Mouse (Mus musculus) kidney, adult 18-20 months (tissue): Measurements from ENCODE around the gene Olfr38.

Experiments
- DNase-seq: peaks from one replicate; pipeline ENCODE4 v3.0.0; 2021

Gene Olfr38

GRCm38 (mm10) chr6:42756104-42756503 lies at the start of gene Olfr38:
TSS of gene Olfr38 (plus strand) at chr6:42756404.
- no peak for DNase-seq

- peak; percentile 57 for DNase-seq
These were observed 46.7 kb upstream of the Olfr38 start, which contains the start of gene Tcaf1 for GRCm38 (mm10) chr6:42709291-42710211. TSS of gene Tcaf1 (minus strand) at chr6:42710088.

GRCm38 (mm10) chr6:42714668-42715067 lies 41.5 kb upstream of the Olfr38 start:
- DNase-seq, result no peak

- DNase-seq, result no peak
These were observed 38.2 kb upstream of the Olfr38 start for GRCm38 (mm10) chr6:42717973-42718372.

DNA sequence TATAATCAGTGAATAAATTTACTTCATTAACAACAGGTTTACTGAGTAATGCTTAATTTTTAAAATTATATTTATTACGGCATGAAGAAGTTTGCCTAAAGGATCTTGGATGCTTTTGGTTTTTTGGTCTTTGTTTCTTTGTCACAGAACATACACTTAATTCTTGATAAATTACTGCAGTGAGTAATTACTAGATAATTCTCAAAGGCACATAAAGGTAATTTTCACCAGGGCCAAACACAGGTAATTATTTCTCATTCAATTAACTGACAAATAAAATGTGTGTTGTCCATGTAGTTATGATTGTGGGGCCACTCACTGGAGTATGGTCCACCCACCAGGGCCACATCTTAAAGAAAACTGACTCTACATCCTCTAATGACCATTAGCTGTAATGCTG lies 17.1 kb upstream of the Olfr38 start, which contains the start of gene Olfr453:
Gene Olfr453, plus strand, starts transcription at position 301 of the 400 bp plus-strand sequence.
- no peak for DNase-seq

DNA sequence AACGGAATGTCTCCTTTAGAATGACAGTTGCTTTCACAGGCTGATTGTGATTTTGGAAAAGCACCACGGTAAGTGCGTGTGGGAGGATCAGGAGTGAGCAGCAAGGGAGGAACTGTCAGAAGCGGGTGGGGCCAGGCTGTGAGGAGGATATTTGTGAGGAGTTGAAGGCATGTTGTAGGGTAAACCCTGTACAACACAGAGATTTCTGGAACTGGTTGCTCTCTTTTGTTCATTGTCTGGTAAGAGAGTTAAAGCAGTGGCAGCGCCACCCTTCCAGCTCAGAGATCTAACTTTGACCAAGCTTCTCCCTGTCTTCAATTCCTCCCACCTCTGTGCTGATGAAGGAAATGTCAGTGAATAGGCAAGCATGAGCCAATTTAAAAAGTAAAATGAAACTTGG lies 13.9 kb upstream of the Olfr38 start:
- no peak for DNase-seq

DNA sequence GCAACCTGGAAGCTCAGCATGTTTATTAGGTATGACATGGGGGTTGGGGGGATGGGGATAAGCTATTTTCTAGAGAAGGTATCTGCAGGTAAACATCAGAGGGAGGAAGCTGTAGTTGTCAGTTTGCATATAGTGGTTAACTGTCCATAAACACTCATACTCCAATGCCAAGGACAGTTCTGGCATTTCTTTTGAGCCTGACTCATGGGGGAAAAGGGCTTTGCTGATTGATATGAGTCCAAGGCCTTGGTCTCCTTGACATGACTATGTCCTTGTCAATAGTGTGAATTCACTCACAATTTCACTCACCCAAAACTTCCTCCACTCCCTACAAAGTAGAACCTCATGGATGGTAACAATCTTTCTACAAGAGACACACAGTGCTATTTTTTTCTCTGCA lies 8.4 kb upstream of the Olfr38 start:
- no peak for DNase-seq

DNA sequence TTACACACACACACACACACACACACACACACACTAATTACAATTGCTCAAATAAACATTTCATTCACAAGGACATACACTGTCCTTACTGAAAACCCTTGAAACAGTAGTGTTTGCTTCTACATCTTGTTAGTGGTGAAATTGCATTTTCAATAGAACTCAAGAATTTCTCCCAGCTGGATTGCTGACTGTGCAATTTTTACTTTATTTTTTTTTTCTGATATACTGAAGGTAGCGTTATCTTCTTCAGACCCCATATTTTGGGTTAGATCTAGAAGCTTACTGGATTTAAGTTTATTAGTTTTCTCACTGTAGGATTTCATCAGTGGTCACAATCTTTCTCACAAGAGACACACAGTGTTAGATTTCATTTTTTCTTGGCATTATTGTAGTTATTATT lies 20.9 kb downstream of the Olfr38 start:
- no peak for DNase-seq

- DNase-seq, result no peak
These were observed 28.6 kb downstream of the Olfr38 start, which contains the start of gene Olfr452 for GRCm38 (mm10) chr6:42784793-42785192. TSS of gene Olfr452 (plus strand) at chr6:42785093.

DNA sequence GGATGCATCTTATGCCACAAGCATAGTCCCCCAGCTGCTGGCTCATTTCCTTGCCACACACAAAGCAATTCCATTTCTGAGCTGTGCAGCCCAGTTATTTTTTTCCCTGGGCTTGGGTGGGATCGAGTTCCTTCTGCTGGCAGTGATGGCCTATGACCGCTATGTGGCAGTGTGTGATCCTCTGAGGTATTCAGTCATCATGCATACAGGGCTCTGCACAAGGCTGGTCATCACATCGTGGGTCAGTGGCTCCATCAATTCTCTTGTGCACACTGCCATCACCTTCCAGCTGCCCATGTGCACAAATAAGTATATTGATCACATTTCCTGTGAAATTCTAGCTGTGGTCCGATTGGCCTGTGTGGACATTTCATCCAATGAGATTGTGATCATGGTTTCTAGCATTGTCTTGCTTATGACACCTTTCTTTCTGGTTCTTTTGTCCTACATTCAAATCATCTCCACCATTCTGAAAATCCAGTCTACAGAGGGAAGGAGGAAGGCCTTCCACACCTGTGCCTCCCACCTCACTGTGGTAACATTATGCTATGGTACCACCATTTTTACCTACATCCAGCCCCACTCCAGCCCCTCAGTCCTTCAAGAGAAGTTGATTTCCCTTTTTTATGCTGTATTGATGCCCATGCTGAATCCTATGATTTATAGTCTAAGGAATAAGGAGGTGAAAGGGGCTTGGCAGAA lies 34.2 kb downstream of the Olfr38 start:
- no peak for DNase-seq

DNA sequence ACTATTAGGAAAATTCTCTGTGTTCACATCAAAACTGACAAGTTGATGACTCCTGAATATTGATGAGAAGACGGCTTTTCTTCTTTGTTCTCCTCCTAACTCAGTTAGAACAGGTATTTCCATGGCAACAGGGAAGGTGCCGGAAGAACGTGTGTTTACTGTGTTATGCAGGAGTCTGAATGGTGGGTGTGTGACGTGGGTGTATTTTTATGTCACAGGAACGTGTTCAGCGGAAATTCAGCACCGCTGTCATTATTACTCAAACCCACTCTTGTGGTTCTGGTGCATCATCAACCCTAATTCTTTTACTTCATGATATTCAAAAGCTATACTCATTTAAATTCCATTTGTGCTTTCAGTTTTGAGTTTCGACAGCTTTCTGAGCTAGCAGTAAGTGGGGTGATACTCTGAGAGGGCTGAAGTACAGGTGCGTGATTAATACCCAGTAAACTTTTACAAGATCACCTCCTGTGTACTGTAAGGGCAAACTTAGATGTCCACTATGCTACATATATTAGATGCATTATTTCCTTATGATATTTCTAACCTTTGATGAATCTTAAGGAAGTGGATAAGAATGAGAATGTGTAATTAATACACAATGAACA lies 34.8 kb downstream of the Olfr38 start:
- DNase-seq, result no peak

DNA sequence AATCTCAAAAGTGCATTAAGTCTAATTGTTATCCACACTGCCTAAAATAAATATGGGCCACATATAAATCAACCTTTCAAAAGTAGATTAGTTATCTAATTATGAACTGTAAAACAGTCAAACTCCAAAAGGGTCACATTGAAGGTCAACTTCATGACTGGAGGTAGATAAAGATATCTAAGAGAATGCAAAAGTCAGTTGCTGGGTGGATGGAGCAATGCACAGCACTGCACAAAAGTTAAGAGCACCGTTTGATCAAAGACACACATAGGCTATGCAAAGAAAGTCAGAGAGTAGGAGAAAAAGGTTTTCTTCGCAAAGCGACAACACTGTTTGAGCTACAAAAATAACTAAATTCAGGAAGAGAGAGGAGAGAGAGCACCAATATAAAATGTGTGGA lies 38.8 kb downstream of the Olfr38 start:
- no peak for DNase-seq

DNA sequence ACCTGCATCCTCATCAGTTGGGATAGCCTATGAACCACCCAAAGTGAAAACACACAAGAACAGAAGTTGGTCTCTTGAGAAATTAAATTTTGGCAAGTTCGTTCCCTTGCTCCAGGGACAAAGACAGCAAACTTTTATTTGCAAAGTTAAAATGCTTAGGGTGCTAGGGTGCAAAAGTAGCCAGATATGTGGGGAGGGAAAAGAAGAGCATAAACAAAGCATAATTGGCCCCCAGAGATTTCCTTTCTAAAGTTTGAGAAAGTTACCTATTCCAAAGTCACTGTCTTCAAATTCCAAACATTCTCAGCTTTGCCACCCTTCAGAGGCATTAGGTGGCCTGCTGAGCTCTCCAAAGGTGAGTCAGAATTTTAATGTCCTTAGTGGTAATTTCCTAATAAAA lies 55.4 kb downstream of the Olfr38 start, which contains the start of gene Olfr450:
Gene Olfr450, plus strand, starts transcription at position 301 of the 400 bp plus-strand sequence.
- no peak for DNase-seq
